Mouse (Mus musculus): ENCODE data around the gene Mfsd14a. TPM values are rescaled to one million over a fixed set of nuclear protein-coding genes. Genes with fewer than 3 reads are reported as not detected.

Mfsd14a gene
- total and polyA plus RNA-seq, 3 experiments: 39.2 to 111 (median 45.9) TPM

DNA sequence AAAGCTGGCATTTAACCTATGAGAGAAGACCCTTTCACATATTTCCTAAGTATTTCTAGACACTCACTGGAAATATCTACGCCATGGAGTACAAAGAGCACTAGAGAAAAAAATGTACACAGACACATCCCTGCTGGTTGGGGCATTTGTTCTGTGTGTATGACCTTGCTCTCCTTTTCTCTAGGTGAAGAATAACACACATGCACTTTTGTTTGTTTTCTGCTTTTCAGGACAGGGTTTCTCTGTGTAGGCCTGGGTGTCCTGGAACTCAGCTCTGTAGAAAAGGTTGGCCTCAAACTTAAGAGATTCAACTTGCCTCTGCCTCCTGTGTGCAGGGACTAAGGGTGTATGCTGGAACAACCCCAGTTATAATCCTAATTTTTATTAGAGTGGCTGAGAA is 16.1 kb downstream of the Mfsd14a start:
- Histone ChIP-seq H3K27ac (ENCODE audit: control insufficient read depth, low read depth, low read length) (no peak overlapping the region), H3K9me3 (replicated peaks; ENCODE audit: insufficient read depth, low read length) (no peaks in the 10 kb centered on the region), H3K4me1 (ENCODE audit: control insufficient read depth in 1 of 2, insufficient read depth in 2 of 2, low read length in 2 of 2) (peaks cover 0 to 8% of the 10 kb centered on the region in 2 experiments; a peak in 3 of 4 replicates), H3K4me3 (ENCODE audit: control insufficient read depth in 1 of 2, insufficient read depth in 1 of 2, low read depth in 2 of 2, low read length in 2 of 2) (no peak overlapping the region), H3K27me3 (ENCODE audit: control insufficient read depth in 1 of 2, insufficient read depth in 2 of 2, low read length in 2 of 2) (no peaks in the 10 kb centered on the region), H3K9ac (ENCODE audit: control insufficient read depth, low read depth, low read length, poor library complexity, severe bottlenecking) (no peak overlapping the region), H3K36me3 (ENCODE audit: control insufficient read depth in 1 of 2, insufficient read depth in 2 of 2, low read length in 2 of 2) (peaks cover 15 to 32% of the 10 kb centered on the region in 2 experiments), H3K79me2 (ENCODE audit: control insufficient read depth, insufficient read depth, low read length, poor library complexity) (peaks cover 8% of the 10 kb centered on the region)
- no peak for DNase-seq (ENCODE audit: low read depth, low spot score)
- TF ChIP-seq MAX (IDR thresholded peaks at IDR 0.05; ENCODE audit: low read length) (no peak), KAT2A (conservative IDR thresholded peaks at IDR 0.05; ENCODE audit: low read depth, low read length) (no peak), POLR2AphosphoS2 (IDR thresholded peaks at IDR 0.05; ENCODE audit: low read length) (no peak), BHLHE40 (IDR thresholded peaks at IDR 0.05; ENCODE audit: borderline replicate concordance, low read depth, low read length) (no peak), SIN3A (IDR thresholded peaks at IDR 0.05; ENCODE audit: low read length) (no peak), USF1 (IDR thresholded peaks at IDR 0.05; ENCODE audit: low read depth, low read length) (no peak), UBTF (IDR thresholded peaks at IDR 0.05; ENCODE audit: borderline replicate concordance, insufficient read depth, low read depth, low read length) (no peak), GABPA (IDR thresholded peaks at IDR 0.05; ENCODE audit: low read depth, low read length) (no peak), ELF1 (IDR thresholded peaks at IDR 0.05; ENCODE audit: low read depth, low read length) (no peak)

DNA sequence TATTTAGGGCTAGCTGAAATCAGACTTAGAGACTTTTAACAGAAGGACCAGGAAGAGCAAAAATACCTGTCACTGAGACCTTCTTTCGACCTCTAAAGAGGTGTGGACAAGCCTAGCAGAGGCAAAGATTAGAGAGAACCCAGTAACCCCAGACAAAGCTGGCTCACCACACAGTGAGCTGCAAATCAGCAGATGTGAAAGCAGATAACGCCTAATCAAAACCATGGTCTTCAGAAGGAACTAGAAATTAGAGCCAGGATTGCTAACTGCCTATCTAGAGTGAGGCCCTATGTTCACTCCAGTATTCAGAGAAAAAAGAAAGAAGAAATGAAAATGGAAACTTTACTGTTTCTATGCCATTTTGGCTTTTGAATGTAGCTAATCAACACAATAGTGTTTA is 20.1 kb downstream of the Mfsd14a start:
- Histone ChIP-seq H3K27me3 (ENCODE audit: control insufficient read depth in 1 of 2, insufficient read depth in 2 of 2, low read length in 2 of 2) (no peaks in the 10 kb centered on the region), H3K27ac (ENCODE audit: control insufficient read depth, low read depth, low read length) (no peak overlapping the region), H3K79me2 (ENCODE audit: control insufficient read depth, insufficient read depth, low read length, poor library complexity) (no peaks in the 10 kb centered on the region), H3K4me1 (ENCODE audit: control insufficient read depth in 1 of 2, insufficient read depth in 2 of 2, low read length in 2 of 2) (peaks cover 0 to 8% of the 10 kb centered on the region in 2 experiments; a peak in 3 of 4 replicates), H3K9ac (ENCODE audit: control insufficient read depth, low read depth, low read length, poor library complexity, severe bottlenecking) (no peak overlapping the region), H3K36me3 (ENCODE audit: control insufficient read depth in 1 of 2, insufficient read depth in 2 of 2, low read length in 2 of 2) (peaks cover 17 to 45% of the 10 kb centered on the region in 2 experiments), H3K9me3 (replicated peaks; ENCODE audit: insufficient read depth, low read length) (no peaks in the 10 kb centered on the region), H3K4me3 (ENCODE audit: control insufficient read depth in 1 of 2, insufficient read depth in 1 of 2, low read depth in 2 of 2, low read length in 2 of 2) (no peak overlapping the region)
- DNase-seq (ENCODE audit: low read depth, low spot score): peak; percentile 45
- TF ChIP-seq SIN3A (IDR thresholded peaks at IDR 0.05; ENCODE audit: low read length) (no peak), RCOR1 (IDR thresholded peaks at IDR 0.05; ENCODE audit: low read depth, low read length) (peak; percentile 81; the same call in 1 of the 2 replicates), EP300 (IDR thresholded peaks at IDR 0.05; ENCODE audit: low read depth in 1 of 2, low read length in 2 of 2) (peak in 1 of 2 experiments; percentile 45; a peak in 1 of 4 replicates), KAT2A (conservative IDR thresholded peaks at IDR 0.05; ENCODE audit: low read depth, low read length) (no peak), TCF12 (IDR thresholded peaks at IDR 0.05; ENCODE audit: low read depth, low read length) (peak; percentile 47; the same call in 1 of the 2 replicates), GATA1 (IDR thresholded peaks at IDR 0.05; ENCODE audit: low read depth, low read length) (peak; percentile 55)

DNA sequence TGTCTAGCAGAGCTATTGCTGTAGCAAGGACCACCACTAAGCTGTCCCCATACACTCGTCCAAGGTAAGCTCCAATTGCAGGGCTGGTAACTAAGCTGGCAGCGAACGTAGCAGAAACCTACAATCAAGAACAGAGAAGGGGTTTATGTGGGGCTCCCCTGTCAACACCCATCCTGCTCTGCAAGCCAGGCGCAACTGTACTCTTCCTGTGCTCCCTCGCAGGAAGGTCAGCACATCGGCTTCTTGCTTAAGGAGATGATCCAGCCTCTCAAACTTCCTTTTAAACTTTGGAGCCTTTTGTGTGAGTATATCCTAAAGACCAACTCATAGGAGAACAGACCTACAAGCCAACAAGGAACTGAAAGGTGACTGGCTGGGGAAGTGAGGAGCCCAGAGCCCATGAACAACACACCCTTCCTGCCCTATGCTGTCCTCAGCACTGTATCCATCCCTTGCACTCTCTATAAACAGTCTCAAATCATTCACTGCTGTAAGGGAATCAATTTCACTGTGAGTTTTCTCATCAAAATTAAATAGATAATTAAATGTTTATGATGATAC is 20.6 kb downstream of the Mfsd14a start:
- no peak overlapping the region for H3K27ac ChIP-seq (ENCODE audit: control insufficient read depth, low read depth, low read length)
- no peaks in the 10 kb centered on the region for H3K9me3 ChIP-seq (replicated peaks; ENCODE audit: insufficient read depth, low read length)
- TF ChIP-seq ZNF384 (IDR thresholded peaks at IDR 0.05; ENCODE audit: low read depth, low read length): no peak
- TF ChIP-seq USF1 (IDR thresholded peaks at IDR 0.05; ENCODE audit: low read depth, low read length): no peak
- no peak for TF ChIP-seq TCF12 (IDR thresholded peaks at IDR 0.05; ENCODE audit: low read depth, low read length)
- no peak for TF ChIP-seq NRF1 (IDR thresholded peaks at IDR 0.05; ENCODE audit: insufficient read depth, low read depth, low read length, poor library complexity, severe bottlenecking)
- TF ChIP-seq SMC3 (IDR thresholded peaks at IDR 0.05; ENCODE audit: low read depth, low read length): no peak
- TF ChIP-seq MXI1 (IDR thresholded peaks at IDR 0.05; ENCODE audit: low read depth, low read length): no peak
- no peak for TF ChIP-seq POLR2A (IDR thresholded peaks at IDR 0.05; ENCODE audit: control insufficient read depth in 1 of 2, insufficient read depth in 1 of 2, low read depth in 1 of 2, low read length in 2 of 2, poor library complexity in 1 of 2)
- TF ChIP-seq TAL1 (IDR thresholded peaks at IDR 0.05; ENCODE audit: low read length): no peak
- TF ChIP-seq USF2 (IDR thresholded peaks at IDR 0.05; ENCODE audit: borderline replicate concordance in 1 of 2, insufficient read depth in 1 of 2, low read depth in 1 of 2, low read length in 2 of 2): no peak
- TF ChIP-seq ELF1 (IDR thresholded peaks at IDR 0.05; ENCODE audit: low read depth, low read length): no peak
- DNase-seq (ENCODE audit: low read depth, low spot score): no peak
- H3K79me2 ChIP-seq (ENCODE audit: control insufficient read depth, insufficient read depth, low read length, poor library complexity): no peaks in the 10 kb centered on the region
- H3K36me3 ChIP-seq (ENCODE audit: control insufficient read depth in 1 of 2, insufficient read depth in 2 of 2, low read length in 2 of 2): peaks cover 17 to 46% of the 10 kb centered on the region in 2 experiments
- H3K4me3 ChIP-seq (ENCODE audit: control insufficient read depth in 1 of 2, insufficient read depth in 1 of 2, low read depth in 2 of 2, low read length in 2 of 2): no peak overlapping the region
- no peak overlapping the region for H3K9ac ChIP-seq (ENCODE audit: control insufficient read depth, low read depth, low read length, poor library complexity, severe bottlenecking)
- no peaks in the 10 kb centered on the region for H3K27me3 ChIP-seq (ENCODE audit: control insufficient read depth in 1 of 2, insufficient read depth in 2 of 2, low read length in 2 of 2)
- peaks cover 0 to 8% of the 10 kb centered on the region in 2 experiments; a peak in 3 of 4 replicates for H3K4me1 ChIP-seq (ENCODE audit: control insufficient read depth in 1 of 2, insufficient read depth in 2 of 2, low read length in 2 of 2)

All from MEL (cell line).